Mouse (Mus musculus) MEL (cell line): ENCODE data around the gene Atxn7l1.

Experiments
- CTCF ChIP-seq, 3 experiments: IDR thresholded peaks in 2 of 3; conservative IDR thresholded peaks in 1 of 3; 2 replicates each; pipeline ENCODE4 v1.5.1; 2011 to 2012; ENCODE audit warnings: low read length in 3 of 3, low read depth in 2 of 3, mild to moderate bottlenecking in 2 of 3, improper control_type of control experiment in 1 of 3, inconsistent platforms in 1 of 3, mixed read lengths in 1 of 3, moderate library complexity in 1 of 3; ENCODE audit not compliant: control insufficient read depth in 1 of 3, insufficient read depth in 1 of 3, poor library complexity in 1 of 3, severe bottlenecking in 1 of 3
- POLR2AphosphoS2 ChIP-seq: IDR thresholded peaks from 2 replicates; pipeline ENCODE4 v1.6.1; 2011; ENCODE audit warnings: low read length, improper control_type of control experiment
- TCF12 ChIP-seq: IDR thresholded peaks from 2 replicates; pipeline ENCODE4 v1.6.1; 2014; ENCODE audit warnings: low read depth, mild to moderate bottlenecking, inconsistent platforms, low read length, improper control_type of control experiment, moderate library complexity

- TF ChIP-seq CTCF (IDR thresholded peaks at IDR 0.05 in 2 of 3, conservative IDR thresholded peaks at IDR 0.05 in 1 of 3; ENCODE audit: control insufficient read depth in 1 of 3, insufficient read depth in 1 of 3, low read depth in 2 of 3, low read length in 3 of 3, poor library complexity in 1 of 3, severe bottlenecking in 1 of 3) (no peak), TCF12 (no peak), POLR2AphosphoS2 (no peak)
Measured at GRCm38 (mm10) chr12:33101627-33102026, 45.9 kb upstream of the Atxn7l1 start.
